Mouse (Mus musculus): Measurements from ENCODE around the gene Cldn20. TPM values are rescaled to one million over a fixed set of nuclear protein-coding genes. Genes with fewer than 3 reads are reported as not detected.

Gene Cldn20
- polyA plus RNA-seq, 1 experiment from 2014 or later, result not detected

- Histone ChIP-seq H3K36me3 (0 out of 2 replicates have a peak, but pooled peaks cover 3% of the 10 kb centered on the region), H3K9me3 (replicated peaks) (no peaks in the 10 kb centered on the region), H3K4me3 (no peak overlapping the region), H3K27me3 (replicated peaks) (no peaks in the 10 kb centered on the region), H3K4me1 (replicated peaks) (peaks cover 11% of the 10 kb centered on the region), H3K9ac (no peak overlapping the region), H3K4me2 (no peak overlapping the region), H3K27ac (ENCODE audit: poor library complexity, severe bottlenecking) (no peak overlapping the region)
- whole genome bisulfite sequencing, result 31% methylated on average over 3 of the region's 3 CpGs
- ATAC-seq (ENCODE audit: insufficient number of reproducible peaks, low FRiP score), result no peak
These were observed 2.8 kb upstream of the Cldn20 start for GRCm38 (mm10) chr17:3529523-3529922.

- Histone ChIP-seq H3K27me3 (replicated peaks) (no peaks in the 10 kb centered on the region), H3K27ac (ENCODE audit: poor library complexity, severe bottlenecking) (no peak overlapping the region), H3K4me2 (no peak overlapping the region), H3K9me3 (replicated peaks) (no peaks in the 10 kb centered on the region), H3K36me3 (no peaks in the 10 kb centered on the region; the same call in 1 of the 2 replicates), H3K4me3 (no peak overlapping the region), H3K9ac (no peak overlapping the region), H3K4me1 (replicated peaks) (peaks cover 11% of the 10 kb centered on the region)
- no peak for ATAC-seq (ENCODE audit: insufficient number of reproducible peaks, low FRiP score)
- 71% methylated on average over 7 of the region's 7 CpGs for WGBS
These were observed 1.8 kb upstream of the Cldn20 start for GRCm38 (mm10) chr17:3530549-3530948.

- Histone ChIP-seq H3K36me3 (no peaks in the 10 kb centered on the region; the same call in 1 of the 2 replicates), H3K9ac (no peak overlapping the region), H3K4me2 (no peak overlapping the region), H3K4me3 (no peak overlapping the region), H3K27me3 (replicated peaks) (no peaks in the 10 kb centered on the region), H3K27ac (ENCODE audit: poor library complexity, severe bottlenecking) (no peak overlapping the region), H3K9me3 (replicated peaks) (no peaks in the 10 kb centered on the region), H3K4me1 (replicated peaks) (peaks cover 11% of the 10 kb centered on the region)
- ATAC-seq (ENCODE audit: insufficient number of reproducible peaks, low FRiP score), result no peak
- 58% methylated on average over 1 of the region's 1 CpGs for WGBS
These were observed 713 bp upstream of the Cldn20 start for GRCm38 (mm10) chr17:3531641-3532040.

DNA sequence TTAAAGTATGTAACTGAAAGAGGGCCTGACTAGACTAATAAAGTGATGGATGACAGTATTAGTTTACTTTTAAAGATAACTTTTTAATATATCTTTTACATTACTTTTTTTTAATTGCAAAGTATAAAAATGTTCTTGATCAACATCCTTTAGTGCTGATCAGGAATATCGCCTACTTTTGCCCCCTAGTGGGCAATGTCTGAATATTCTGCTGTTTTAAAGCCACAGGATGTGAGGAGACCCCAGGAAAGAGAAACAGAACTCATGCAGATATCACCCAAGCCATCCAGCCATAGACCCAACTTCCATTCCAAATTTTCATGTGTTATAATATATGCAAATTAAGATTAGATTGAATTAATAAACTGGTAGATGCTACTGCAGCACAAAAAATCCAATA is 1.1 kb downstream of the Cldn20 start:
- H3K36me3 ChIP-seq, result no peaks in the 10 kb centered on the region; the same call in 1 of the 2 replicates

GRCm38 (mm10) chr17:3540304-3540703 is 8.0 kb downstream of the Cldn20 start:
- ATAC-seq (ENCODE audit: insufficient number of reproducible peaks, low FRiP score), result no peak
- H3K27ac ChIP-seq (ENCODE audit: poor library complexity, severe bottlenecking), result no peak overlapping the region
- no peaks in the 10 kb centered on the region for H3K9me3 ChIP-seq (replicated peaks)
- no peak overlapping the region for H3K9ac ChIP-seq
- H3K4me3 ChIP-seq, result no peak overlapping the region
- no peak overlapping the region for H3K4me2 ChIP-seq
- no peaks in the 10 kb centered on the region for H3K27me3 ChIP-seq (replicated peaks)
- peaks cover 22% of the 10 kb centered on the region for H3K36me3 ChIP-seq
- H3K4me1 ChIP-seq (replicated peaks), result no peaks in the 10 kb centered on the region
- WGBS, result 73% methylated on average over 2 of the region's 2 CpGs

More for the DNA sequence above, 1.1 kb downstream of the Cldn20 start:
- H3K4me3 ChIP-seq, result no peak overlapping the region
- no peaks in the 10 kb centered on the region for H3K27me3 ChIP-seq (replicated peaks)
- H3K27ac ChIP-seq (ENCODE audit: poor library complexity, severe bottlenecking), result no peak overlapping the region
- peaks cover 7% of the 10 kb centered on the region for H3K4me1 ChIP-seq (replicated peaks)
- 34% methylated on average over 1 of the region's 1 CpGs for WGBS
- no peaks in the 10 kb centered on the region for H3K9me3 ChIP-seq (replicated peaks)
- no peak for ATAC-seq (ENCODE audit: insufficient number of reproducible peaks, low FRiP score)
- no peak overlapping the region for H3K9ac ChIP-seq
- H3K4me2 ChIP-seq, result no peak overlapping the region

DNA sequence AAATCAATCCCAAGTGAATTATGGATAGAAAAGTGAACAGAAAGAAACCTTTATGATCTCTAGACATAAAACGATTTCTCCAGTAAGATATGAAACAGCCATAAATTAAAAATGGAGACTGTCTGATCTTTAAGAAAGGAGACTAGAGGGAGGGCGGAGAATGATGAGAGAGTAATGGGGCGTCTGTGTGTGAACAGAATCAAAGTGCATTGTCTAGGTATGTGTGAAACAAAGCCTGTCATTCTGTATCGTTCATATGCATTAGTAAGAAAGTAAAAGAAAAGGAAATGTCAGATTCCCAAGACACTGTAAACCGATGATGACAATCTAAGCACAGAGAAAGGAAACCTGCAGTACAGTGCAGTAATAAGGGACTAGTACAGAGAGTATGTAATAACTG is 8.7 kb downstream of the Cldn20 start:
- 81% methylated on average over 5 of the region's 5 CpGs for WGBS
- peaks cover 22% of the 10 kb centered on the region for H3K36me3 ChIP-seq
- no peak overlapping the region for H3K4me2 ChIP-seq

GRCm38 (mm10) chr17:3547725-3548124 is 15.4 kb downstream of the Cldn20 start:
- no peak overlapping the region for H3K4me2 ChIP-seq
- WGBS, result 76% methylated on average over 7 of the region's 7 CpGs
- no peak overlapping the region for H3K4me3 ChIP-seq
- peaks cover 15% of the 10 kb centered on the region for H3K36me3 ChIP-seq
- H3K27me3 ChIP-seq (replicated peaks), result no peaks in the 10 kb centered on the region
- no peak for ATAC-seq (ENCODE audit: insufficient number of reproducible peaks, low FRiP score)
- no peaks in the 10 kb centered on the region for H3K9me3 ChIP-seq (replicated peaks)
- H3K9ac ChIP-seq, result no peak overlapping the region
- no peak overlapping the region for H3K27ac ChIP-seq (ENCODE audit: poor library complexity, severe bottlenecking)
- no peaks in the 10 kb centered on the region for H3K4me1 ChIP-seq (replicated peaks)

More for the DNA sequence above, 8.7 kb downstream of the Cldn20 start:
- no peaks in the 10 kb centered on the region for H3K9me3 ChIP-seq (replicated peaks)
- ATAC-seq (ENCODE audit: insufficient number of reproducible peaks, low FRiP score), result no peak
- no peak overlapping the region for H3K9ac ChIP-seq
- no peak overlapping the region for H3K27ac ChIP-seq (ENCODE audit: poor library complexity, severe bottlenecking)
- no peak overlapping the region for H3K4me3 ChIP-seq
- H3K27me3 ChIP-seq (replicated peaks), result no peaks in the 10 kb centered on the region
- H3K4me1 ChIP-seq (replicated peaks), result no peaks in the 10 kb centered on the region

- Histone ChIP-seq H3K4me1 (replicated peaks) (peaks cover 13% of the 10 kb centered on the region), H3K27ac (ENCODE audit: poor library complexity, severe bottlenecking) (no peak overlapping the region), H3K4me3 (no peak overlapping the region), H3K36me3 (peaks cover 14% of the 10 kb centered on the region), H3K9me3 (replicated peaks) (no peaks in the 10 kb centered on the region), H3K4me2 (peak overlapping the region; percentile 70; the same call in 1 of the 2 replicates), H3K9ac (no peak overlapping the region; the same call in 1 of the 2 replicates), H3K27me3 (replicated peaks) (no peaks in the 10 kb centered on the region)
- 42% methylated on average over 1 of the region's 1 CpGs for WGBS
- no peak for ATAC-seq (ENCODE audit: insufficient number of reproducible peaks, low FRiP score)
These were observed 23.9 kb downstream of the Cldn20 start for GRCm38 (mm10) chr17:3556251-3556650.

DNA sequence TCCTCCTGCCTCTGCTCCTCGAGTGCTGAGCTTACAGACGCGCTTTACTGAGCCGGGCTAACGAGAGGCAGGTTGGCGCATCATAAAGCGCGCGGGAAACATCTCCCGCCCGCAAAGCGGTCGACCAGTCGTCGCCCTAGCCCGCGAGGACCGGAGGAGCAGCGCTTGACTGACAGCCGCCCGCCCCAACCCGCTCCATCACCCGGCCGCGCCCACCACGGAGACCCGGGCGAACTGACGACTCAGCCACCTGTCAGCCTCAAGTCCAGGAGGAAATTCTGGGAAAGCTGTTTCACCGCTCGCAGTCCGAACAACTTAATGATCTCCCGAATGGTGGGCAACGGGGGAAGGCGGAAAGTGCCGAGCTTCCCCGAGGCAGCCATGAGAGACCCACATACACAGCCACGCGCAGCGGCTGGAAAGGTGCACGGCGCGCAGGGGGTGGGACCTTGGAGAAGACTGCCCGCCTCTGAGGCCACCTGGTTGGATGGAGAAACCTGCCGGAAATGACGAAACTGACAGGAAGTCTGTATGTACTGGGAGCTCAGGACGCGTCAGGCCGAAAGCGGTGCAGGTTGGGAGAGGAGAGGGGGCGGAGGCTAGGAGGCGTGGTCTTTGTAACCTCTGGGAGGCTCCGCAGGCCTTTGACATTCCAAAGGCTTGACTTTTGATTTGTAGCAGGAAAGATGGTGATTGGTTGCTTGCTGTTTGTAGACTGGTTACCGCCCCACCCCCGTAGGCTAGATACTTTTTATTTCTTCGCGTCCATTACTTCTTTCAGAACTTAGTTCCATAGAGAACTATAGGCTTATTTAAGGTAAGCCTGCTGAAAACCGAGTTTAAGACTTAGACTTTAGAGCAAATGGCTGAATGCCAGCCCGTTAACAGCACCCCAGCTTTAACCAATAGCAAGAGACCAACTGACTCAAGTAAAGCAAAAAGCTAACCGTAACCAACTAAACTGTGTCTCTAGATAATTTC is 25.3 kb downstream of the Cldn20 start, which contains the start of gene Tfb1m:
TSS of gene Tfb1m (minus strand) at position 451 of the 981 bp plus-strand sequence.
- peak; percentile 99 for ATAC-seq (ENCODE audit: insufficient number of reproducible peaks, low FRiP score)
- WGBS, result under 1% methylated on average over 60 of the region's 60 CpGs

GRCm38 (mm10) chr17:3558356-3558870 is 26.1 kb downstream of the Cldn20 start:
- peak overlapping the region; percentile 70 for H3K4me2 ChIP-seq
- H3K27ac ChIP-seq (ENCODE audit: poor library complexity, severe bottlenecking), result peak overlapping the region; percentile 55
- H3K36me3 ChIP-seq, result 0 out of 2 replicates have a peak, but pooled peaks cover 6% of the 10 kb centered on the region
- no peaks in the 10 kb centered on the region for H3K27me3 ChIP-seq (replicated peaks)
- peaks cover 13% of the 10 kb centered on the region for H3K4me1 ChIP-seq (replicated peaks)
- H3K9me3 ChIP-seq (replicated peaks), result no peaks in the 10 kb centered on the region
- peak overlapping the region; percentile 55 for H3K4me3 ChIP-seq
- ATAC-seq (ENCODE audit: insufficient number of reproducible peaks, low FRiP score), result no peak
- no peak overlapping the region for H3K9ac ChIP-seq
- WGBS, result 80% methylated on average over 9 of the region's 9 CpGs

More for the DNA sequence above, 25.3 kb downstream of the Cldn20 start, which contains the start of gene Tfb1m:
- Histone ChIP-seq H3K36me3 (0 out of 2 replicates have a peak, but pooled peaks cover 6% of the 10 kb centered on the region), H3K4me3 (peak within 1 kb of the TSS; percentile 55), H3K4me2 (peak within 1 kb of the TSS; percentile 70), H3K4me1 (replicated peaks) (peaks cover 13% of the 10 kb centered on the region), H3K27me3 (replicated peaks) (no peaks in the 10 kb centered on the region), H3K9me3 (replicated peaks) (no peaks in the 10 kb centered on the region), H3K9ac (peak within 1 kb of the TSS; percentile 69), H3K27ac (ENCODE audit: poor library complexity, severe bottlenecking) (peak within 1 kb of the TSS; percentile 55)

DNA sequence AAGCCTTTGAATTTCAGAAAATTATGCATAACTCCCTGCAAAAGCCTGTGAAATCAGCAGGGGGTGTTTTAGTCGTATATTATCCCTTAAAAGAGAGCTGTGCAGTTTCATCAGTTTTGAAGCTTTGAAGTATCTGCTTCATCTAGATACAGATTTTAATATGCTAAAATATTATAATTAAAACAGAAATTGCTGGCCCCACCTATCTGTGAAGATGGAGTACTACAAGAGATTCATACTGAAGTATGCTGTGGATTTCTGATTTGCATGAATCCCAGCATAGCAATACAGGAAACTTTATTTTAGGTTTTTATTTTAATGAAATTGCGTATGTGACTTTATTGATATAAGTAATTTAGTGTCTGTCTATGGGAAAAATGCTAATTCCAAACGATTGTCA is 28.2 kb downstream of the Cldn20 start:
- Histone ChIP-seq H3K27me3 (replicated peaks) (no peaks in the 10 kb centered on the region), H3K4me1 (replicated peaks) (peaks cover 13% of the 10 kb centered on the region), H3K9me3 (replicated peaks) (no peaks in the 10 kb centered on the region), H3K9ac (no peak overlapping the region), H3K4me3 (no peak overlapping the region), H3K36me3 (no peaks in the 10 kb centered on the region), H3K27ac (ENCODE audit: poor library complexity, severe bottlenecking) (no peak overlapping the region), H3K4me2 (no peak overlapping the region)
- 72% methylated on average over 3 of the region's 3 CpGs for WGBS
- ATAC-seq (ENCODE audit: insufficient number of reproducible peaks, low FRiP score), result no peak
